Mouse (Mus musculus) left cerebral cortex, postnatal 4 days (tissue): ENCODE data around the gene Armc3. TPM values are rescaled to one million over a fixed set of nuclear protein-coding genes. Genes with fewer than 3 reads are reported as not detected.

Experiments
- DNase-seq: peaks from one replicate; pipeline ENCODE4 v3.0.0-alpha.2; 2022
- intact Hi-C: fragments of 180-260 bp; cut with DNase I; formaldehyde crosslinking; loops from one replicate; pipeline ENCODE4 v1.15.1; 2025
- total RNA-seq, 2 experiments: library from RNA; stranded (reverse); gene quantifications; 2 replicates each; pipeline ENCODE4 v1.2.3; 2021

Gene Armc3
- total RNA-seq, result 1 to 10 TPM in 1 of 2 experiments, under 1 TPM in 1; 0.96 to 1.1 TPM

GRCm38 (mm10) chr2:19198452-19199365 is at the start of gene Armc3:
Armc3 (plus strand) TSS chr2:19199302.
- DNase-seq, result peak; percentile 82

GRCm38 (mm10) chr2:19152687-19153086 is 46.4 kb upstream of the Armc3 start:
- no peak for DNase-seq
- intact Hi-C loops, result no loop called here

More at GRCm38 (mm10) chr2:19198452-19199365, at the start of gene Armc3:
- intact Hi-C loops, result no loop called here

GRCm38 (mm10) chr2:19156176-19156575 is 42.9 kb upstream of the Armc3 start:
- intact Hi-C loops, result no loop called here
- DNase-seq, result peak; percentile 30

- DNase-seq, result peak; percentile 29
- intact Hi-C loops, result no loop called here
These were observed 39.6 kb upstream of the Armc3 start for GRCm38 (mm10) chr2:19159539-19159938.

GRCm38 (mm10) chr2:19160368-19161114 is 38.6 kb upstream of the Armc3 start:
- intact Hi-C loops, result no loop called here
- DNase-seq, result no peak

- DNase-seq, result no peak
- intact Hi-C loops, result no loop called here
These were observed 34.9 kb upstream of the Armc3 start for GRCm38 (mm10) chr2:19164234-19164633.

- intact Hi-C loops, result no loop called here
These were observed 22.3 kb upstream of the Armc3 start for GRCm38 (mm10) chr2:19176827-19177236.

GRCm38 (mm10) chr2:19199366-19199853 is 308 bp downstream of the Armc3 start:
- intact Hi-C loops, result no loop called here

More at GRCm38 (mm10) chr2:19176827-19177236, 22.3 kb upstream of the Armc3 start:
- no peak for DNase-seq

GRCm38 (mm10) chr2:19200112-19200511 is 1.0 kb downstream of the Armc3 start:
- intact Hi-C loops, result no loop called here
- no peak for DNase-seq

More at GRCm38 (mm10) chr2:19199366-19199853, 308 bp downstream of the Armc3 start:
- no peak for DNase-seq

- intact Hi-C loops, result no loop called here
These were observed 2.6 kb downstream of the Armc3 start for GRCm38 (mm10) chr2:19201682-19202081.

GRCm38 (mm10) chr2:19234305-19234704 is 35.2 kb downstream of the Armc3 start:
- intact Hi-C loops, result no loop called here
- DNase-seq, result no peak

More at GRCm38 (mm10) chr2:19201682-19202081, 2.6 kb downstream of the Armc3 start:
- no peak for DNase-seq

- DNase-seq, result no peak
- intact Hi-C loops, result no loop called here
These were observed 36.1 kb downstream of the Armc3 start for GRCm38 (mm10) chr2:19235193-19235592.

- DNase-seq, result no peak
- intact Hi-C loops, result no loop called here
These were observed 36.5 kb downstream of the Armc3 start for GRCm38 (mm10) chr2:19235614-19236013.

GRCm38 (mm10) chr2:19238771-19239170 is 39.7 kb downstream of the Armc3 start:
- intact Hi-C loops, result no loop called here
- DNase-seq, result no peak

- peak; percentile 20 for DNase-seq
- intact Hi-C loops, result no loop called here
These were observed 50.5 kb downstream of the Armc3 start for GRCm38 (mm10) chr2:19249611-19250010.

- no peak for DNase-seq
- intact Hi-C loops, result no loop called here
These were observed 55.9 kb downstream of the Armc3 start for GRCm38 (mm10) chr2:19255037-19255436.

- no peak for DNase-seq
- intact Hi-C loops, result no loop called here
These were observed 58.2 kb downstream of the Armc3 start for GRCm38 (mm10) chr2:19257255-19257654.

GRCm38 (mm10) chr2:19260399-19260798 is 61.3 kb downstream of the Armc3 start:
- intact Hi-C loops, result no loop called here
- no peak for DNase-seq

GRCm38 (mm10) chr2:19263375-19263774 is 64.3 kb downstream of the Armc3 start:
- DNase-seq, result peak; percentile 21
- intact Hi-C loops, result no loop called here

GRCm38 (mm10) chr2:19265834-19266233 is 66.7 kb downstream of the Armc3 start:
- no peak for DNase-seq
- intact Hi-C loops, result no loop called here

- intact Hi-C loops, result no loop called here
- DNase-seq, result no peak
These were observed 68.3 kb downstream of the Armc3 start for GRCm38 (mm10) chr2:19267396-19267795.
